Mouse (Mus musculus) liver, postnatal 0 days (tissue): ENCODE data around the gene Psenen. TPM values are rescaled to one million over a fixed set of nuclear protein-coding genes. Genes with fewer than 3 reads are reported as not detected.

ENCODE experiments used
- ATAC-seq: fragments of 200-750 bp; cut with Nextera tagmentation; 2 replicates; pipeline ENCODE4 v1.8.0; 2017; ENCODE audit warnings: mild to moderate bottlenecking, moderate library complexity
- DNase-seq: peaks from one replicate; pipeline ENCODE4 v3.0.0-alpha.2; 2016
- H3K27ac ChIP-seq: fragments of 300-500 bp; sonication (generic); 2 replicates; pipeline ENCODE4 v1.5.1; 2014; ENCODE audit warnings: antibody characterized with exemption, moderate library complexity, mild to moderate bottlenecking, low read depth
- H3K27me3 ChIP-seq: fragments of 300-500 bp; sonication (generic); 2 replicates; pipeline ENCODE4 v1.6.1; 2014; ENCODE audit warnings: low read length, control low read depth, mixed read lengths; ENCODE audit not compliant: insufficient read depth
- H3K36me3 ChIP-seq: fragments of 300-500 bp; sonication (generic); replicated peaks from 2 replicates; pipeline ENCODE4 v1.6.1; 2014; ENCODE audit warnings: mild to moderate bottlenecking, control low read depth, low read length, moderate library complexity, mixed read lengths; ENCODE audit not compliant: insufficient read depth
- H3K4me1 ChIP-seq: fragments of 300-500 bp; sonication (generic); 2 replicates; pipeline ENCODE4 v1.6.1; 2014; ENCODE audit warnings: antibody characterized with exemption, mild to moderate bottlenecking, control low read depth; ENCODE audit not compliant: insufficient read depth
- H3K4me2 ChIP-seq: fragments of 300-500 bp; sonication (generic); 2 replicates; pipeline ENCODE4 v1.6.1; 2014; ENCODE audit warnings: low read depth, mild to moderate bottlenecking, low read length, moderate library complexity, mixed read lengths
- H3K4me3 ChIP-seq: fragments of 300-500 bp; sonication (generic); 2 replicates; pipeline ENCODE4 v1.5.1; 2014; ENCODE audit warnings: low read depth, low read length
- H3K9ac ChIP-seq: fragments of 300-500 bp; sonication (generic); replicated peaks from 2 replicates; pipeline ENCODE4 v1.6.1; 2014; ENCODE audit warnings: mild to moderate bottlenecking, moderate library complexity
- H3K9me3 ChIP-seq: fragments of 300-500 bp; sonication (generic); 2 replicates; pipeline ENCODE4 v1.6.1; 2016; ENCODE audit warnings: mild to moderate bottlenecking, control low read depth, low read length, mixed read lengths
- CTCF ChIP-seq: sonication (generic); IDR thresholded peaks from 2 replicates; pipeline ENCODE4 v1.5.1; 2016; ENCODE audit warnings: antibody characterized with exemption, low read depth
- EP300 ChIP-seq: IDR thresholded peaks from 2 replicates; pipeline ENCODE4 v1.6.1; 2016; ENCODE audit warnings: antibody characterized with exemption, low read depth, mild to moderate bottlenecking
- WGBS: fragments of 180-500 bp; shearing (Covaris S2); extraction: QIAGEN DNeasy Blood & Tissue Kit; methylation state at CpG from one replicate; pipeline ENCODE4 v1.1.7; 2014; ENCODE audit not compliant: insufficient replicate concordance; 5-methylcytosine and 5-hydroxymethylcytosine counted together
- polyA plus RNA-seq: library from polyadenylated mRNA; unstranded; fragments of >200 nt; fragmentation: Nextera tagmentation; extraction: Ambion mirVana; gene quantifications from 2 replicates; pipeline ENCODE4 v1.2.1, GENCODE M21; 2015

Gene Psenen
- polyA plus RNA-seq, 1 experiment from 2014 or later, result 85.3 TPM

DNA sequence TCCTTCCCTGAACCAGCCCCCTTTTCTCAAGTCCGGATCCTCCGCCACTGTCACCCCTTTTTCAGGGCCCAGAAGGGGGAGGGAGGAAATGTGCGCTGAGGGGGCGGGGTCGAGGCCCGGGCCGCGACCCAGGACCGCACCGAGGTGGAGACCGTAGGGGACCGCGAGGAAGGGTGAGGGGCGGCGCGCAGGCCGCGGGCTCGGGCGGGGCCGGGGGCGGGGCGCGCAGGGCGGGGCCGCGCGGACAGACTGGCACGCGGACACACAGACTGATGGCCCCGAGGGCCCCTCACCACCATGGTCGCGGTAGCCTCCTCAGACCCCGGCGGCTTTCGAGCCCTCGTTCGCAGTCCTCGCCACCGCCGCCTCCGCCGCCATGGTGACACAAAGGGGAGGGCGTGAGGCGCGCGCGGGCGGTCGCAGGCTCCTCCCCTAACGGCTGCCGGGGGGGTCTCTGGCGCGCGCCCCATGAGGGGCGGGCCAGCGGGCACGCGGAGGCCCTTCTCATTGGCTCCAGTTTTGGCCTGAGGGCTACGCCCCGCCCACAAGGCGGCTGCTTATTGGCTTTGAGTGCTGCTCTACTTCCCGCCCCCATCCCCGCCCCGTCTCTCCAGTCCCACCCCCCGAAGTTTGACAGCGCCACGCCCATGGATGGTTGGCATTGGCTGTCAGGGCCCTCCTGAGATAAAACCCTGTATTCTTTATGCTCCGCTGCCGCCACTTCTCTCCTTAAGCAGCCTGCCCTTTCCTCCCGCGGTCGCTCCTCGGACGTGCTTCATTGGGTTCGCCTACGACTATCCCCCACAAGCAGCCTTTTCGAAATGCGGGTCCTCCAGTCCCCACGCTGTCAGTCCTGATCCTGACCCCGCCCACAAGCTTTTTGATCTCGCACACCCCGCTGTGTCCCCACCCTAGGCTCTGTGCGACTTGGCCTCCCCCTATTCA, 28.5 kb downstream of the Psenen start, which contains the start of gene Arhgap33:
Gene Arhgap33, minus strand, starts transcription at position 428 of the 945 bp plus-strand sequence.
- Histone ChIP-seq H3K9me3 (no peaks in the 10 kb centered on the region), H3K27ac (peak within 1 kb of the TSS; percentile 57), H3K9ac (peak within 1 kb of the TSS; percentile 76), H3K4me2 (peak within 1 kb of the TSS; percentile 100), H3K27me3 (no peaks in the 10 kb centered on the region), H3K36me3 (peaks cover 12% of the 10 kb centered on the region), H3K4me1 (peaks cover 14% of the 10 kb centered on the region), H3K4me3 (peak within 1 kb of the TSS; percentile 73)
- under 1% methylated on average over 44 of the region's 84 CpGs for WGBS
- no peak for TF ChIP-seq EP300
- DNase-seq, result peak; percentile 98
- peak; percentile 97 for ATAC-seq

- 16% methylated on average over 25 of the region's 26 CpGs for WGBS
- Histone ChIP-seq H3K27me3 (no peaks in the 10 kb centered on the region), H3K27ac (peak overlapping the region; percentile 57; the same call in 1 of the 2 replicates)
Observed at GRCm38 (mm10) chr7:30533941-30534632, 29.3 kb downstream of the Psenen start.

GRCm38 (mm10) chr7:30532931-30533330, 30.5 kb downstream of the Psenen start:
- H3K27ac ChIP-seq, result no peak overlapping the region
- H3K4me1 ChIP-seq, result peaks cover 14% of the 10 kb centered on the region
- no peaks in the 10 kb centered on the region for H3K27me3 ChIP-seq
- no peak for TF ChIP-seq CTCF
- no peak for TF ChIP-seq EP300
- no peak for ATAC-seq
- H3K4me3 ChIP-seq, result no peak overlapping the region
- H3K9me3 ChIP-seq, result no peaks in the 10 kb centered on the region
- DNase-seq, result peak; percentile 23
- peaks cover 26% of the 10 kb centered on the region for H3K36me3 ChIP-seq
- H3K4me2 ChIP-seq, result no peak overlapping the region
- H3K9ac ChIP-seq, result no peak overlapping the region
- 74% methylated on average over 8 of the region's 8 CpGs for WGBS

More at GRCm38 (mm10) chr7:30533941-30534632, 29.3 kb downstream of the Psenen start:
- DNase-seq (peak; percentile 14), ATAC-seq (no peak)
- no peak for TF ChIP-seq CTCF
- TF ChIP-seq EP300, result no peak
- Histone ChIP-seq H3K4me1 (peaks cover 14% of the 10 kb centered on the region), H3K9me3 (no peaks in the 10 kb centered on the region), H3K9ac (peak overlapping the region; percentile 76), H3K4me2 (peak overlapping the region; percentile 100), H3K36me3 (peaks cover 16% of the 10 kb centered on the region), H3K4me3 (peak overlapping the region; percentile 73)

GRCm38 (mm10) chr7:30531291-30531815, 32.1 kb downstream of the Psenen start:
- 80% methylated on average over 9 of the region's 9 CpGs for WGBS
- H3K4me3 ChIP-seq, result no peak overlapping the region
- DNase-seq (no peak), ATAC-seq (no peak)
- H3K27me3 ChIP-seq, result no peaks in the 10 kb centered on the region
- peaks cover 27% of the 10 kb centered on the region for H3K36me3 ChIP-seq
- peaks cover 14% of the 10 kb centered on the region for H3K4me1 ChIP-seq
- no peaks in the 10 kb centered on the region for H3K9me3 ChIP-seq
- no peak overlapping the region for H3K4me2 ChIP-seq
- no peak for TF ChIP-seq CTCF
- TF ChIP-seq EP300, result no peak
- H3K9ac ChIP-seq, result no peak overlapping the region
- no peak overlapping the region for H3K27ac ChIP-seq

DNA sequence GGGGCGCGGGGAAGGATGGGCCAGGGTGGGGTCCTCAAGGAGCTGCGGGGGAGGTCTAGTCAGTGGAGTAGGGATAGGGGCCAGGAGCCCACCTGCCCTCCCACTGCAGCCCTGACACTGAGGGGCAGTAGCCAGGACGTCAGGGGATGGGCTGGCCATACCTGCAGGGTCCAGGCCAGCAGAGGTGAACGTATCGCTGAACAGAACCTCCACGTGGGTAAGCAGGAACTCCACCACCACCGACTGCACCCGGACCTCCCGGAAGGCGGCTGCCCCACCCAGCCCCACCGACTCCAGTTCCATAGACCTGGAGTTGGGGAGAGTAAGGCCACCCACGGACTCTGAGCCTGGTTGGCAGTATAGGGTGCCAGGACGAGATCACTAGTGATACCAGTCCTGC, 36.4 kb downstream of the Psenen start:
- 93% methylated on average over 13 of the region's 14 CpGs for WGBS
- H3K27me3 ChIP-seq, result no peaks in the 10 kb centered on the region
- ATAC-seq (no peak), DNase-seq (no peak)
- H3K27ac ChIP-seq, result no peak overlapping the region
- no peak overlapping the region for H3K4me2 ChIP-seq
- H3K4me3 ChIP-seq, result no peak overlapping the region
- peaks cover 27% of the 10 kb centered on the region for H3K36me3 ChIP-seq
- H3K9me3 ChIP-seq, result no peaks in the 10 kb centered on the region
- TF ChIP-seq EP300, result no peak
- no peak for TF ChIP-seq CTCF
- no peaks in the 10 kb centered on the region for H3K4me1 ChIP-seq
- no peak overlapping the region for H3K9ac ChIP-seq

GRCm38 (mm10) chr7:30526399-30526798, 37.0 kb downstream of the Psenen start:
- Histone ChIP-seq H3K4me3 (no peak overlapping the region), H3K36me3 (peaks cover 24% of the 10 kb centered on the region), H3K27ac (no peak overlapping the region), H3K4me2 (no peak overlapping the region), H3K9me3 (no peaks in the 10 kb centered on the region), H3K4me1 (no peaks in the 10 kb centered on the region), H3K27me3 (no peaks in the 10 kb centered on the region), H3K9ac (no peak overlapping the region)
- TF ChIP-seq CTCF (no peak), EP300 (no peak)
- no peak for ATAC-seq
- 67% methylated on average over 14 of the region's 17 CpGs for WGBS
- peak; percentile 13 for DNase-seq
